Mouse (Mus musculus): Measurements from ENCODE around the gene Camk1g. TPM values are rescaled to one million over a fixed set of nuclear protein-coding genes. Genes with fewer than 3 reads are reported as not detected.
A peak's percentile ranks its signal among the peaks of the same experiment; 100 is the strongest.

Camk1g gene
- polyA plus RNA-seq, 1 experiment from 2014 or later, result 1.6 TPM

- ATAC-seq (ENCODE audit: low FRiP score, low TSS enrichment) (no peak), DNase-seq (ENCODE audit: low spot score) (no peak)
- H3K9ac ChIP-seq (ENCODE audit: low read length), result no peak overlapping the region
- H3K4me3 ChIP-seq (ENCODE audit: low read depth, low read length), result no peak overlapping the region
- 78% methylated on average over 6 of the region's 6 CpGs for WGBS
- TF ChIP-seq CTCF (IDR thresholded peaks at IDR 0.05; ENCODE audit: low read depth) (no peak), EP300 (optimal IDR thresholded peaks at IDR 0.05) (no peak)
- no peak overlapping the region for H3K27ac ChIP-seq (replicated peaks)
- no peaks in the 10 kb centered on the region for H3K4me1 ChIP-seq (replicated peaks; ENCODE audit: control insufficient read depth, insufficient read depth)
- no peaks in the 10 kb centered on the region for H3K36me3 ChIP-seq (ENCODE audit: control insufficient read depth, insufficient read depth, low read length)
- no peaks in the 10 kb centered on the region for H3K9me3 ChIP-seq (ENCODE audit: control insufficient read depth, low read length)
- H3K4me2 ChIP-seq (replicated peaks; ENCODE audit: low read depth), result no peak overlapping the region
- no peaks in the 10 kb centered on the region for H3K27me3 ChIP-seq (ENCODE audit: control insufficient read depth, insufficient read depth, low read length)
Measured at GRCm38 (mm10) chr1:193406059-193406642, 36.1 kb upstream of the Camk1g start.

DNA sequence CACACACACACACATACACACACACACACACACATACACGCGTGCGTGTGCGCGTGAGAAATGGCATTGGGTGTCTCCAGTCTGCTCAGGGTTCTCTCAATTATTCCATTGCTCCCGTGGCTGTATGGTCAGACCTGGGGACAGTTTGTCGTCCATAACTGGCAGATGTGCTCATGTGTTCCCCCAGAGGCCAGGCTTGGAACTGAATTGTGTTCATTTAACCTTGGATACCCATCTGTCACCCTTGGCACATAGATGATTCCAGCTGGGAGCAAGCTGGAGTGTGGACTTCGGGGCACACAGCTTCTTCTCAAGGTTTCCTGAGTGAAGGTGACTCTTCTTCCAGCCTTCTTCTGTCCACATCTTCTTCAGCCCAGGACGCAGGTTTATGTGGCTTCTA is 31.6 kb upstream of the Camk1g start:
- H3K27me3 ChIP-seq (ENCODE audit: control insufficient read depth, insufficient read depth, low read length), result no peaks in the 10 kb centered on the region
- H3K9me3 ChIP-seq (ENCODE audit: control insufficient read depth, low read length), result no peaks in the 10 kb centered on the region
- H3K4me3 ChIP-seq (ENCODE audit: low read depth, low read length), result no peak overlapping the region
- 76% methylated on average over 9 of the region's 9 CpGs for WGBS
- DNase-seq (ENCODE audit: low spot score), result no peak
- no peak overlapping the region for H3K27ac ChIP-seq (replicated peaks)
- no peaks in the 10 kb centered on the region for H3K4me1 ChIP-seq (replicated peaks; ENCODE audit: control insufficient read depth, insufficient read depth)
- no peak overlapping the region for H3K4me2 ChIP-seq (replicated peaks; ENCODE audit: low read depth)
- TF ChIP-seq CTCF (IDR thresholded peaks at IDR 0.05; ENCODE audit: low read depth), result peak; percentile 42
- no peak for TF ChIP-seq EP300 (optimal IDR thresholded peaks at IDR 0.05)
- no peak overlapping the region for H3K9ac ChIP-seq (ENCODE audit: low read length)
- H3K36me3 ChIP-seq (ENCODE audit: control insufficient read depth, insufficient read depth, low read length), result no peaks in the 10 kb centered on the region
- no peak for ATAC-seq (ENCODE audit: low FRiP score, low TSS enrichment)

DNA sequence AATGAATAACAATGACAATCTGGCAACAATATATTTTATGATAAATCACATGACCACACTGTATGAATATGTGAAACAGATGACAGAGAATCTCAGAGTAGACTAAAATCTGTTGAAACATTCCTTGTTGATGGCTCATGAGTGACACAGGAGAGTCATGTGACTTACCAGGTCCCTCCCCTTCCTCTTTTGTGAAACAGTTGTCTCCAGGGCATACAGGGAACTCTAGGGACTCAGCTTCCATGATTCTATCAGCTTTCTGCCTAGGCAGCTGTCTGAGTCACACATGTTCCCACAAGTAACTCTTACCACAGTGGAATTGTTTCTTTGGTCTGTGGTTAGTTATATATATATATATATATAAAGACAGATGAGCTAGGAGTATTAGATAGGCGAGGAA is 30.2 kb upstream of the Camk1g start:
- TF ChIP-seq EP300 (optimal IDR thresholded peaks at IDR 0.05), result no peak
- no peak for TF ChIP-seq CTCF (IDR thresholded peaks at IDR 0.05; ENCODE audit: low read depth)
- WGBS, result 73% methylated on average over 1 of the region's 1 CpGs
- Histone ChIP-seq H3K4me3 (ENCODE audit: low read depth, low read length) (no peak overlapping the region), H3K27me3 (ENCODE audit: control insufficient read depth, insufficient read depth, low read length) (no peaks in the 10 kb centered on the region), H3K4me1 (replicated peaks; ENCODE audit: control insufficient read depth, insufficient read depth) (no peaks in the 10 kb centered on the region), H3K9me3 (ENCODE audit: control insufficient read depth, low read length) (no peaks in the 10 kb centered on the region), H3K4me2 (replicated peaks; ENCODE audit: low read depth) (no peak overlapping the region), H3K36me3 (ENCODE audit: control insufficient read depth, insufficient read depth, low read length) (no peaks in the 10 kb centered on the region), H3K9ac (ENCODE audit: low read length) (no peak overlapping the region), H3K27ac (replicated peaks) (no peak overlapping the region)
- DNase-seq (ENCODE audit: low spot score), result no peak
- no peak for ATAC-seq (ENCODE audit: low FRiP score, low TSS enrichment)

GRCm38 (mm10) chr1:193398728-193399437 is 28.8 kb upstream of the Camk1g start:
- no peaks in the 10 kb centered on the region for H3K9me3 ChIP-seq (ENCODE audit: control insufficient read depth, low read length)
- H3K9ac ChIP-seq (ENCODE audit: low read length), result no peak overlapping the region
- H3K4me1 ChIP-seq (replicated peaks; ENCODE audit: control insufficient read depth, insufficient read depth), result no peaks in the 10 kb centered on the region
- ATAC-seq (ENCODE audit: low FRiP score, low TSS enrichment) (peak; percentile 72), DNase-seq (ENCODE audit: low spot score) (no peak)
- no peak for TF ChIP-seq EP300 (optimal IDR thresholded peaks at IDR 0.05)
- TF ChIP-seq CTCF (IDR thresholded peaks at IDR 0.05; ENCODE audit: low read depth), result no peak
- H3K36me3 ChIP-seq (ENCODE audit: control insufficient read depth, insufficient read depth, low read length), result no peaks in the 10 kb centered on the region
- no peak overlapping the region for H3K4me2 ChIP-seq (replicated peaks; ENCODE audit: low read depth)
- WGBS, result 40% methylated on average over 2 of the region's 2 CpGs
- H3K27me3 ChIP-seq (ENCODE audit: control insufficient read depth, insufficient read depth, low read length), result no peaks in the 10 kb centered on the region
- H3K4me3 ChIP-seq (ENCODE audit: low read depth, low read length), result no peak overlapping the region
- H3K27ac ChIP-seq (replicated peaks), result no peak overlapping the region

DNA sequence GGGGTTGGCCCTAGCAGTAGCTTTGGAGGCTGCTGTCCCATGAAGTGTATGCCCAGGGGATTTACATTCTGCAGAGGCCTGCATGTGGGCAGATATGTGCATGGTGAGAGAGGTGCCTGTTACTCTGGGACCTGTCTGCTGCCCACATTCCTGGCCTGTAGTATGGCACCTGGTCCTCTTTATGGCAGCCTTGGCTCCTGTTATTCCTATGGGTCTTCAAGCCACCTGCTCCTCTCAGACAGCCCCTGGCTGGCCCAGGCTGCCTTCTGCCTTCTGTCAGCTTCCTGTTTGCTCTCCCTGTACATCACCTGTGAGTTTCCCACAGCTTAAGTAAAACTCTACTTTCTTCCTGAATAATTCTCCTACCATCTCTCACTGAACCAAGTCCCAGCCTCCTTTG is 27.0 kb upstream of the Camk1g start:
- no peaks in the 10 kb centered on the region for H3K27me3 ChIP-seq (ENCODE audit: control insufficient read depth, insufficient read depth, low read length)
- no peaks in the 10 kb centered on the region for H3K4me1 ChIP-seq (replicated peaks; ENCODE audit: control insufficient read depth, insufficient read depth)
- no peak overlapping the region for H3K9ac ChIP-seq (ENCODE audit: low read length)
- DNase-seq (ENCODE audit: low spot score) (no peak), ATAC-seq (ENCODE audit: low FRiP score, low TSS enrichment) (no peak)
- TF ChIP-seq CTCF (IDR thresholded peaks at IDR 0.05; ENCODE audit: low read depth) (no peak), EP300 (optimal IDR thresholded peaks at IDR 0.05) (no peak)
- H3K36me3 ChIP-seq (ENCODE audit: control insufficient read depth, insufficient read depth, low read length), result no peaks in the 10 kb centered on the region
- no peaks in the 10 kb centered on the region for H3K9me3 ChIP-seq (ENCODE audit: control insufficient read depth, low read length)
- H3K27ac ChIP-seq (replicated peaks), result no peak overlapping the region
- no peak overlapping the region for H3K4me3 ChIP-seq (ENCODE audit: low read depth, low read length)
- no peak overlapping the region for H3K4me2 ChIP-seq (replicated peaks; ENCODE audit: low read depth)

DNA sequence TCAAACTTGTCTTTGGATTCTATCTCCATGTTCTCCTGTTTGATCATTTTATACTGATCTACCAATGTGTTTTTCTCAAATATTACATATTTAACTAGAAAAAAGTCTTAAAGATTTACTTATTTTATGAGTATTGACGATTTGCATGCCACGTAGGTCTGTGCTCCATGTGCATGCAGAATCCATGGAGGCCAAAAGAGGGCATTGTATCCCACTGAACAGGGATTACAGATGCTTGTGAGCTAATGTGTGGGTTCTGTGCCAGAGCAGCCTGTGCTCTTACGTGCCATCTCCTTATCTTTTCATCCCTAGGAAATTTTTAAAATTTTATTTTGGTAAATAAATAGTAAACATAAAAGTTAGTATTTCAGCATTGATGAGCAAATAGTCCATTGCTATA is 22.2 kb upstream of the Camk1g start:
- no peaks in the 10 kb centered on the region for H3K27me3 ChIP-seq (ENCODE audit: control insufficient read depth, insufficient read depth, low read length)
- 90% methylated on average over 3 of the region's 3 CpGs for WGBS
- H3K27ac ChIP-seq (replicated peaks), result no peak overlapping the region
- H3K9ac ChIP-seq (ENCODE audit: low read length), result no peak overlapping the region
- H3K36me3 ChIP-seq (ENCODE audit: control insufficient read depth, insufficient read depth, low read length), result no peaks in the 10 kb centered on the region
- DNase-seq (ENCODE audit: low spot score) (no peak), ATAC-seq (ENCODE audit: low FRiP score, low TSS enrichment) (no peak)
- H3K9me3 ChIP-seq (ENCODE audit: control insufficient read depth, low read length), result no peaks in the 10 kb centered on the region
- no peak overlapping the region for H3K4me2 ChIP-seq (replicated peaks; ENCODE audit: low read depth)
- no peaks in the 10 kb centered on the region for H3K4me1 ChIP-seq (replicated peaks; ENCODE audit: control insufficient read depth, insufficient read depth)
- no peak overlapping the region for H3K4me3 ChIP-seq (ENCODE audit: low read depth, low read length)
- TF ChIP-seq CTCF (IDR thresholded peaks at IDR 0.05; ENCODE audit: low read depth) (peak; percentile 30; the same call in 1 of the 2 replicates), EP300 (optimal IDR thresholded peaks at IDR 0.05) (no peak)

Measured in stomach, postnatal 0 days (tissue).